Mouse (Mus musculus): ENCODE results near the gene 2200002J24Rik.
A peak's percentile ranks its signal among the peaks of the same experiment; 100 is the strongest.

The 2200002J24Rik gene

GRCm38 (mm10) chr7:30698589-30698988, at the start of gene 2200002J24Rik:
2200002J24Rik (plus strand) TSS chr7:30698926.
- DNase-seq (ENCODE audit: low spot score): no peak

DNA sequence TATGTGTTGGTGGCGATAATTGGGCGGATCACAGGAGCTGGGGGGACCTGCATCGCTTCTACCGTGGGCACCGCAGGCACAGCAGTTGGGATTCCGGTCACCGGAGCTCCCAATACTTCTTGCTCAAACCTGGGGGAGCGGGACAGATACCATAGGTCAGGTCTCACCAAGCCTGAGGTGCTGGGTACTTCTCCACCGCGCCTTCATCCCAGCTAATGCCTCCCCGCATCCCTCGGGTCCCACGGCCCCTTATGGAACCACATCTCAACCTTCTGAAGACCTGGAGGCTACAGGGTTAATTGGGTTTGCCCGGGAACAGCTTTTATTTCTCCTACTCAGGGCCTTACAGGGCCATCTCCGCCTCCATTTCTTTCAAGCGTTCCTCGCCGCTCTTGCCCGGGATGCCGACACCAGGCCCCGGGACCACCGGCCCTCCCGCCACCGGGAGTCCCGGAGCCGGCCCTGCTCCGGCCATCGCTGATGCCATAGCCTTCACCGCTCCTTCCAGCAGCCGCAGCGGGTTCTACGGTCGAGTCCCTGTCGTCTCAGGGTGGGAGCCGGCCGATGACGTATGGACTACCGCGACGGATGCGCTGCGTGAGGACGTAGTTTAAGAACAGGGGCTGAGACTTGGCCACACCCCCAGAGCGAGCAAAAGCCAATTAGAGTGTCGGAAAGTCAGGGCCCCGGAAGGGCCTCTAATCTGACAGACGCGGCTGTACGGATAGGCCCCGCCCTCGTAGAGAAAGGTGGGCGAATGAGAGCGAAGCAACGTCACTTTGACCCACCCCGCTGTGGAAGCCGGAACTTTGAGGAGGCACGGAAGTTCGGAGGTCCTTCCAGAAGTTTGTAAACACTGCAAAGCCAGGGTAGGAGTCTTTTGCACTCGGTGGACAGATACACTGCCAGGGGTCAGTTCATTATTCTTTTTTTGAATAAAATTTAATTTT, 48.9 kb upstream of the 2200002J24Rik start, which contains the start of gene Rbm42:
Rbm42 (minus strand) TSS at position 727 of the 950 bp plus-strand sequence.
- peak; percentile 90 for DNase-seq (ENCODE audit: low spot score)

GRCm38 (mm10) chr7:30664529-30665200, 34.1 kb upstream of the 2200002J24Rik start, which contains the start of gene Haus5:
Haus5 (minus strand) TSS chr7:30664994.
- DNase-seq (ENCODE audit: low spot score): peak; percentile 65

GRCm38 (mm10) chr7:30665321-30665720, 33.4 kb upstream of the 2200002J24Rik start:
- DNase-seq (ENCODE audit: low spot score): no peak

DNA sequence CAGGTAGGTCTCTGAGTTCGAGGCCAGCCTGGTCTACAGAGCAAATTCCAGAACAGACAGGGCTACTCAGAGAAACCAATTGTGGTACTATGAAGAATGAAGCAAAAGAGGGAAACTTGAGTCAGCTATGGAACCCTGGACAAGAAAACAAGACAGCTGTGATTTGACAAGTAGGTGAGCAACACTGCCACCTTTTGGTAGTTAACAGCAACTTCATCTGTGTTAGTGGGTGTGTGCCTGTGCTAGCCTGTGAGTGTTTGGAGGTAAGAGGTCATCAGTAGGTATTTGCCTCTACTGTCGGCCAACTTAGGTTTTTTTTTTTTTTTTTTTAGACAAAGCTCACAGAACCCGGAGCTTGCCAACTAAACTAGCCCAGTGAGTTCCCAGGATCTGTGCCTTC, 29.5 kb upstream of the 2200002J24Rik start:
- DNase-seq (ENCODE audit: low spot score): no peak

GRCm38 (mm10) chr7:30671480-30671879, 27.2 kb upstream of the 2200002J24Rik start, which contains the start of gene Pmis2:
Pmis2 (minus strand) TSS chr7:30671605.
- DNase-seq (ENCODE audit: low spot score): no peak

- no peak for DNase-seq (ENCODE audit: low spot score)
These were observed 20.3 kb upstream of the 2200002J24Rik start for GRCm38 (mm10) chr7:30678263-30678975.

- no peak for DNase-seq (ENCODE audit: low spot score)
These were observed 16.8 kb upstream of the 2200002J24Rik start for GRCm38 (mm10) chr7:30681897-30682296.

DNA sequence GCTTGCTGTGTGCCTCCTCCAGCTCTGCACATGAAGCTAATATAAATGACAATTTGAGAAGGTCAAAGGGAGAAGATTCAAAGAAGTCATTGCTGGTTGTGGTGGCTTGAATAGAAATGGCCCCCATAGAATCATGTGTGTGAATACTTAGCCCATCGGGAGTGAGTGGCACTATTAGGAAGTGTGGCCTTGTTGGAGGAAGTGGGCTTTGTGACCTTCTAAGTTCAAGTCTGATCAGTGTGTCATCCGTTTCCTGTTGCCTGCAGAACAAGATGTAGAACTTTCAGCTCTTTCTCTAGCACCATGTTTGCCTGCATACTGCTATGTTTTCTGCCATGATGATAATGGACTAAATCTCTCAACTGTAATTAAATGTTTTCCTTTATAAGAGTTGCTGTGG, 15.3 kb upstream of the 2200002J24Rik start:
- DNase-seq (ENCODE audit: low spot score): no peak

GRCm38 (mm10) chr7:30688325-30688724, 10.4 kb upstream of the 2200002J24Rik start:
- no peak for DNase-seq (ENCODE audit: low spot score)

DNA sequence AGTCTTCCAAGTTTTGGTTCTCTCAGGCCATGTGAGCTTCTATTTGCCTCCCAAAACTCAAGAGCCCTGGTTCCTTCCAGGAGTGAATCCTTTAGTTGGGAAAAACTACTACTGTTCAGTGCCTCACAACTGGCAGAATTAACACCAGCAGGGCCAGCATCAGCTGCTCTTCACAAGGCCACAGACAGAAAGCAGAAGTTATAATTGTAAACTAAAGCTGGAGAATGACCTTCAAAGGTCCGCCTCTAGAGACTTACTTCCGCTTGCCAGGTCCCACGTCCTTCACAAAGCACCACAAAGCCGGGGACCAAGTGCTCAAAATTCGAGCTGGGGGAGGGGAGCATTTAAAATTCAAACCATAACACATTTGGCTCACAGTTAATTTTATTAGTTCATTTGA, 625 bp upstream of the 2200002J24Rik start:
- no peak for DNase-seq (ENCODE audit: low spot score)

- DNase-seq (ENCODE audit: low spot score): no peak
These were observed 7.6 kb downstream of the 2200002J24Rik start for GRCm38 (mm10) chr7:30706214-30706882.

DNA sequence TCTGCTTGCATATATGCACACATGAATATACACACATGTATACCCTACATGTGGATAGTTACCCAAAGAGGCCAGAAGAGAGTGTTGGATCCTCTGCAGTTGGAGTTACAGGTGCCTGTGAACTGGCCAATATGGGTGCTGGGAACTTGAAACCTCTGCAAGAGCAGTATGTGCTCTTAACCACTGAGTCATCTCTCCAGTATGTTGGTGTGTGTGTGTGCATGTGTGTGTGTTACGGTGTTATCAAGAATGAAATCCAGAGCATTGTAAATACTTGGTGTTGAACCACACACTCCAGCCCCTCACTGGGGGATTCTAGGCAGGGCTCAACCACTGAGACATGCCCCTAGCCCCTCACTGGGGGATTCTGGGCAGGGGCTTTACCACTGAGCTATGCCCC, 8.7 kb downstream of the 2200002J24Rik start:
- no peak for DNase-seq (ENCODE audit: low spot score)

GRCm38 (mm10) chr7:30711942-30712341, 13.2 kb downstream of the 2200002J24Rik start, which contains the start of gene Atp4a:
Atp4a (plus strand) TSS chr7:30712209.
- DNase-seq (ENCODE audit: low spot score): no peak

- no peak for DNase-seq (ENCODE audit: low spot score)
These were observed 18.4 kb downstream of the 2200002J24Rik start for GRCm38 (mm10) chr7:30717006-30717715.

DNA sequence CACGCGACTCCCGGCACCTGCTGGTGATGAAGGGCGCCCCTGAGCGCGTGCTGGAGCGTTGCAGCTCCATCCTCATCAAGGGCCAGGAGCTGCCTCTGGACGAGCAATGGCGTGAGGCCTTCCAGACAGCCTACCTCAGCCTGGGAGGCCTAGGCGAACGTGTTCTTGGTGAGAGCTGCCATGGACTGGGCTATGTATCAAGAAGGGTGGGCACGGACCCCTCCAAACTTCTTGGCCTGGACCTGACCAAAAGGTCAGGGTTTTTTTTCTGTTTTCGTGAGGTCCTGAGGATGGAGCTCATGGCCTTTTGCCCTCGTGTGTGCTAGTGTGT, 19.0 kb downstream of the 2200002J24Rik start:
- DNase-seq (ENCODE audit: low spot score): no peak

DNA sequence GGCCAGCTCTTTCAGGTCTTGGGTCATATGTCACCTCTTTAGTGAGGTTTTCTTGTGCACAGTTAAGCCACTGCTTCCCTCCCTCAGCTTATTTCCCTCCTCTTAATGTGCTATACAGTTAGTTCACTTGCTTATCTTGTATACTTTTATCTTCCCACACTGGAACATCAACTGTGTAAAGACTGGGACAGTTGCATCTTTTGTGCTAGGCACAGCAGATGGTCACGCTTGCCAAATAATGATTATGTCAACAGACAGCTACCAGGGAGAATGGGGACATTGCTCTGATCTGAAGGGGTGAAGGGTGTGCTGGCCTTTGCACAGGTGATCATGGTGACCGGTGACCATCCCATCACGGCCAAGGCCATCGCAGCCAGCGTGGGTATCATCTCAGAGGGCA, 20.9 kb downstream of the 2200002J24Rik start:
- no peak for DNase-seq (ENCODE audit: low spot score)

- DNase-seq (ENCODE audit: low spot score): no peak
These were observed 22.6 kb downstream of the 2200002J24Rik start for GRCm38 (mm10) chr7:30721286-30721685.

- DNase-seq (ENCODE audit: low spot score): no peak
These were observed 24.7 kb downstream of the 2200002J24Rik start for GRCm38 (mm10) chr7:30723274-30723953.

GRCm38 (mm10) chr7:30728214-30728613, 29.5 kb downstream of the 2200002J24Rik start:
- DNase-seq (ENCODE audit: low spot score): no peak

Data from urinary bladder, postnatal 10 days (tissue).